Mouse (Mus musculus): ENCODE measurements around the gene Cyld.

The Cyld gene

DNA sequence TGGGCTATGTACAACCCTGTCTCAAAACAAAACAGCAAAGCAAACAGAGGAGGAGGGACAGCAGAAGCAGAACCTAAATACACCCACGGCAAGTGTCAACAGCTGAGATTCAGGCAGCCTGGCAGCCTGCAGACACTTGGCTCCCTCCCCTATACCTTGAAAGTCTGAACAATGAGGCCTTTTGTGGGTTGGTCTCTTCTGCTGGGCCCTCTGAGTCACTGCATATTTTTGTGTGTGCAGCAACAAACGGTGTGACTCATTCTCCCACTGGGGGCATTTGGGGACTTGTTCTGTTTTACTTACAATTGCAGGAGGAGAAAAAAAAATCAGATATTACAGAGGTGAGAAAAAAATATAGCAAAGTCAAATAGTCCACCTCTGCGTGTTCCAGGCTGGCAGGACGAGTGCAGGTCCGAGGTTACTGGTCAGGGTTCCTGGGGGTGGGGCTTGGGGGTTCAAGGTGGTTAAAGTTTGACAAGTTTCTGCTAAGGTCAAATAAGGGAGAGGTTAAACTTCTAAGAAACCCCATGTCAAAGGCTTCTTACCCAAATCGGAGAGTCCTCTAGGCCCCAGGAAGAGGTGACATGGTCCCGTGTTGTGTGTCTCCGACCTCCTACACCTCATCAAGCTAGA, 96.0 kb downstream of the Cyld start:
- no peak for DNase-seq (ENCODE audit: low read depth, low spot score)

DNA sequence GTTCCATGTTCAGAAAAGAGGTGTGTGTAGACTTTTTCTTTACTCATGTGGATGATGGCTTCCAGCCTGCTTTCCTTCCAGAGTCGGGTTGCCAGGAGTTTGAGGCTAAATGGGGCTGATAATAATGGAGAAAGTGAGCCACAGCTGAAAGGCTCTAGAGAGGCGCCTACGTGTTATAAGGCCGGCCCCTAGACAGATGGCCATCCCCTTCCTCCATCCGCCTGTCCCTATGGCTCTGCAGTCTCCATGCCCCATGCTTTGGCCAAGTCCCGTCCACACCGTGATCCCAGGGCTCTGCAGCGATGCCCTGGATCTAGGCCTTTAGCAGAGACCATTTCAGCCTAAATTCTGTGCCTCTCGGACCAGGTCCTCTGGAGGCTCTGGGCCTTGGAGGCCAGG, 96.5 kb downstream of the Cyld start:
- DNase-seq (ENCODE audit: low read depth, low spot score): no peak

DNA sequence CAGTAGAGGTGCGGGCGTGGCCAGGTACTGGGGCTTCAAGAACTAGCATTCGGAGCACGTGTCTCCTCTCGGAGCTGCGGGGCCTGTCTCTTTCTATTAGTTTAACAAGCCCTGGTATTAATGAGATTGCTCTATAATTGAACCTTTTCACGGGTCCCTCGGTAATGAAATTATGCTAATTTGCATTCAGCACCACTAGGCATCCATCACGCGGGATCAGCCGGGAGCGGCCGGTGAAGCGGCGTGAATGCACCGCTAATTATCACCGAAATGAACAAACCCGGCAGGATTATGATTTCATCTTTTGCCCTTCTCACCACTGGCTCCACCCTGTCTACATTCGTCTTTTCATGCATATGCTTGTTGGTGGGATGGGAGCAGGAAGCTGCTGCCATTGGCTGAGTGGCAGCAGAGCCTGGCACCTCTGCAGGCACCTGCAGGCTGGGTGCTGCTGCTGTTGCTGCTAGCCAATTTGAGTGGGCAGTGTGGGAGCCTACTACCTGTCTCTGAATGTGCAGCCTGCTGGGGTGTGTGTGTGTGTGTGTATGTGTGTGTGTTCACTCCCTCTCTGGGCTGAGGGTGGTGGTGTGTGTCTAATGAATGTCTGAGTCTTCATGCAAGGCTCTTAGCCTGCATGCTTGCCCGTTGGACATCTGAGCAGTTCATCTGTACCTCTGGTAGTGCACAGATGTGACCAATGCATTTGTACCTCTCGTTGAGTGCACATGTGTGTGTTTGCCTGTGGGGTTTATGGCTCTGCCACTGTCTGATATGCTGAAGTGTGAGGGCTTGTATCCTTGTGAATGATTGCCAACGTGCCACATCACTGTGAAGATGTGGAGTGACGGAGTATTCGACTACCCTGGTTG, 97.2 kb downstream of the Cyld start:
- DNase-seq (ENCODE audit: low read depth, low spot score): no peak

DNA sequence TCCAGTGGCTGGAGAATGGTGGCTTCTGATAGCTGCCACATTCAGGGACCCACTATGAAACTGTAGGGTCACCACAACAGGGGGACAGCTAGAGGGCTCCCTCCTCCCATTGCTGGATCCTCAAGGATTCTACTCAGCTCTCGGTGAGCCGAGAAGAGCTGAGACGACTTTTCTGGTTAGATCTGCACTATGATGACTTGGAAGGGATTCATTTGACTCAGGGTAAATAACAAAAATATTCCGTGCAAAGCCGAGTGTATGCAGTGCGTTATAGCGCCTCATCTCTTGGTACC, 97.7 kb downstream of the Cyld start:
- no peak for DNase-seq (ENCODE audit: low read depth, low spot score)

DNA sequence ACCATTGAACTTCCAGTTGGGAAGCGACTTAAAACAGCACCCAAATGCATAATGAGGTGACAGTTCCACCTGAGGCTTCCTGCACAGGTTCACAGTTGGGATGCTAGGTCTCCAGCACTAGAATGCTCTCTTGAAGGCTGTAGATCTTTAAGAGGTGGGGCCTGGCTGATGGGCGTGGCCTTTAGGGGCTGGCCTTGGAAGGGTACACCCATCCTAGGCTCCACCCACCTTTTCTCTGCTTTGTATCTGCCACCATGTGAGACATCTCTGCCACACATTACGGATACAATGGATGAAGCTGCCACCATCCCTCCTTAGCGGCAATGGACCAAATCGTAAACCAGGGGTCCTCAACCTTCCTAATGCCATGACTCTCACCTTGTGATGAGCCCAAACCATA, 99.1 kb downstream of the Cyld start:
- no peak for DNase-seq (ENCODE audit: low read depth, low spot score)

DNA sequence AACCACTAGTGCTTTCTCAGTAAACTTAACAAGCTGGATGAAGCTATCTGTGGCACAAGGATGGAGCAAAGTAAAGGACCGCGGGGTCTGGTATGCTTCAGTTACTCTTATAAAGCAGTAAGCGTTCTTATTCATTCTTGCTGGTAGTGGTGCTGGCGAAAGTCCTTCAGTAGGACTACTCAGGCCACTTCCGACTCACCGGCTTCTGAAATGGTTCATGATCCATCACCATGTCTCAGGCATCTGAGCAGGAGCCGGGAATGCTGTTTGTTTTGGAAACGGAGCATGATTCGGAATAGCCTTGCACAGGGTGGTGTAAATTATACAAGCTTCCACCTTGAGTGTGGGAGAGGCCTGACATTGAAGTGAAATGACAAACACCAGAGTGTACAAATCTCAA, 99.8 kb downstream of the Cyld start:
- no peak for DNase-seq (ENCODE audit: low read depth, low spot score)
